Mouse (Mus musculus) frontal cortex, postnatal 36 days (tissue): ENCODE measurements around the gene Chit1.

Source experiments
- DNase-seq, 2 experiments: peaks; one replicate each; pipeline ENCODE4 v3.0.0; 2022; ENCODE audit warnings: low spot score in 2 of 2

Chit1 gene

DNA sequence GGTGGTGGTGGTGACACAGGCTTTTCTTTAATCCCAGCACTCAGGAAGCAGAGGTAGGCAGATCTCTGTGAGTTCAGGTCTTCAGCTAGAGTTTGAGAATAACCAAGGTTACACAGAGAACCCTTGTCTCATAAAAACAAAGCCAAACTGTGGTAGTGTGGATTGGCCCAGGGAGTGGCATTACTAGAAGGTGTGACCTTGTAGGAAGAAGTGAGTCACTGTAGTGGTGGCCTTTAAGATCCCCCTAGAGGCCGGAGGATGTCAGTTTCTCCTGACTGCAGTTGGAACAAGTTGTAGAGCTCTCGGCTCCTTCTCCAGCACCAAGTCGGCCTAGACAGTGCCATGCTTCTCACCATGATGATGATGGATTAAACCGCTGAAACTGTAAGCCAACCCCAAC lies at the start of gene Chit1:
TSS of gene Chit1 (plus strand) at position 264 of the 400 bp plus-strand sequence.
- no peak for DNase-seq

DNA sequence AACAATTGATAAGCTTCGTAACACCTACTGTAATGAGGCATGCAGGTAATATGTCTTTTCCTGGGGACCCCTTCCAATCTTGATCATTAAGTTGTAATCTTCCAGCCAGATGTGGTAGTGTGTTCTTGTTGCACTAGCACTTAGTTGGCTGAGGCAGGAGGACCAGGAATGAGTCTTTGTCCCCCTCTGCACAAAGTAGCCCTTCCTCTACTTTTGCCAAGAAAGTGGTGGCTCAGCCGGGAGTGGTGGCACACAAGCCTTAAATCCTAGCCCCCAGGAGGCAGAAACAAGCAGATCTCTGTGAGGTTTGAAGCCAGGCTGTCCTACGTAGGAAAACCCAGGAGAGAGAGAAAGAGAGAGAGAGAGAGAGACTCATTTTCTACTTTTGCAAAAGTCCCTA lies 49.1 kb upstream of the Chit1 start:
- DNase-seq = no peak

DNA sequence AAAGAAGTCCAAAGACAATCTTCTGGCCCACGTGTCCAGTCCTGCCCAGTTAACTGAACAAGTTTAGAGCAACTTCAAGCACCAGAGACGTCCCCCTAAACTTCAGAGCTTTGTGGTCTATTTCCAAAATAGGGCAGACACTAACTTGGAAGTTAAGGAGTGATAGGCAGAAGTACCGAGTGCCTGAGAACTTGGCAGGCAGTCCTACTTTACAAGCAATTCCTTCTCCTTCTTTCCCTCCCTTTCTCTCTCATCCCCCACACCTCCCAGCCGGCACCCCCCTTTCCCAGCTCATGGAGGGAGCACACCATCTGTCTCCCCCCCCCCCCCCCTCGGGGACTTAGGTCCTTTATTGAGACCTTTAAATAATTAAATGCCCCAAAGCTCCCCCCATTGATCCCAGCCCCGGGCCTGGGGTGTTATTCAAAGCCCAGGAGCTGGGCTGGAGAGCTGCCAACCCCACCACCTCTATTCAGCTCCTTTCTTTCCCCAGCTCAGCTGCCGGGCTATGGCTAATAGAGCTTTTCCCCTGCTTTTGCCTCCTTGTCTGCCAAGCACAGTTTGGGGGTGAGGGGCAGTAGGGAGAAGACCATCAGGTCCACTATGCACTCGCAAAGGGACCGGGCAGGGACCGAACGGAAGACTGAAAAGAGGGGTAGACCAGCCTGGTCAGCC lies 48.5 kb upstream of the Chit1 start:
- peak in 1 of 2 experiments; percentile 37 for DNase-seq

DNA sequence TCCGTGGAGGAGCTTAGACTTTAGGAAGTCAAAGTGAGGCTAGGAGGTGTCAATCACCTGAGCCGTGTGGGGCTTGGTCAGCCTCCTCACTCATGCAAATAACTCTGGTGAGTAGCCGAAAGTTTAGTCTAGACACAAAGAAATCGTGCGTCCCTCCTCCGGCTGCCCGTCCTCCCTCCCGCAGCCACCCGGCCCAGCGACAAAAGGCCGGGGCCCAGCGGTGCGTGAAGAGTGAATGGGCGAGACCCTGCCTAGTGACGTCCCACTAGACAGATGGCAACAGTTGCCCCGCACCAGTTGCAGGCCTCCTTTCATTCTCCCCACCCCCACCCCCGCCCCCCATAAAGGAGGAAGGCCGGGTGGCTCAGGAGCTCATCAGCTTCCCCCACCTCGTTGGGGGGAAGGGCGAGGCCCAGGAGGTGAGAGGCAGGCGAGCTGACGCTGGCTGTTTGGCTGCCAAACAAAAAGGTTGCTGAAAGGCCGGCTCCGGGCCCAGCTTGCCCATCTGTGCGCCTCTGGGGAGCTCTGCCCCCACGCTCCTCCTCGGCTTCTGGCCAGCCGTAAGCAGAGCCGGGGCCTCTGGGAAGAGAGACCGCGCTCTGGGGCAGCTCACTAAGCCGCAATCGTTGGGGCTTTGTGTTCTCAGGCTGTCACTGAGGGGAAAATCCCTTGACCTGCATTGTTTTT lies 47.8 kb upstream of the Chit1 start:
- peak; percentile 44 to 51 for DNase-seq

DNA sequence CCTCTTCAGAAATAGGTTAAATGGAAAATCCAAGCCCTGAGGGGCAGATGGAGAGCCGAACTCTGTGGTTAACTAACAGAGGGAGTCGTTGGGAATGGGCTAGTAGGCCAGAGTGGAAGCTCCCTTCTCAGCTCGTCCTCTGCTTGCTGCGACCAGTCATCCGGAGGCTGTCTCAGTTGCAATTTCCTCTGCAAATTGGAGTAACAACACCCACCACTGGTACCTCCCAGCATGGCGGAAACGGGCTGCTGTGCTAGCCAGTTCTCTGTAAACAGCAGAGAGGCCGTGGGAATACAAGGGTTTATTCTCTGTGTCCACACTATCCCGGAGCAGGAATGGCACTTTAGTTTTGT lies 47.3 kb upstream of the Chit1 start:
- no peak for DNase-seq

DNA sequence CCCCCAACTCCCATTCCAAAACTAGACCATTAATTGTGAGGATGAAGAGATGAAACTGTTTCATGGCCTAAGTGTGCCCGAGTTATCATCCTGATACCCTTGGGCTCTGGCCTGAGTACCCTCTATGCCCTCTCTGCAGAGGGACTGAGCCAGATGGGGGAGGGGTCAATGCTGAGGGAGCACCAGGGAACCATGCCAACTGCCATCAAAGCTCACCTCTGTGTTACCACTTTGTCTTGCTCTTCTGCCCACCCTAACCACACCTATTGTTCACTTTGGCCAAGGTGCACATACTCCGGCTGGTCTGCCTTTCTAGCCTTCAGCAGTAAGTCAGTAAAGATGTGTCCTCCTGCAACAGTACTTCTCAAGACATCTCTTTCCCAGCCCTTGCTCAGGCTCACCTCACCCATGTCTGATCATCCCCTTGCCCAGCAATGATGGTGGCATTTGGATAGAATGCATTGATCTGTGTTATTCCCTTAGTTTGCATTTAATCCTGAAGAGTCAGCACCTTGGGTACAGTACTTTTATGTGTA lies 46.7 kb upstream of the Chit1 start:
- DNase-seq = no peak

DNA sequence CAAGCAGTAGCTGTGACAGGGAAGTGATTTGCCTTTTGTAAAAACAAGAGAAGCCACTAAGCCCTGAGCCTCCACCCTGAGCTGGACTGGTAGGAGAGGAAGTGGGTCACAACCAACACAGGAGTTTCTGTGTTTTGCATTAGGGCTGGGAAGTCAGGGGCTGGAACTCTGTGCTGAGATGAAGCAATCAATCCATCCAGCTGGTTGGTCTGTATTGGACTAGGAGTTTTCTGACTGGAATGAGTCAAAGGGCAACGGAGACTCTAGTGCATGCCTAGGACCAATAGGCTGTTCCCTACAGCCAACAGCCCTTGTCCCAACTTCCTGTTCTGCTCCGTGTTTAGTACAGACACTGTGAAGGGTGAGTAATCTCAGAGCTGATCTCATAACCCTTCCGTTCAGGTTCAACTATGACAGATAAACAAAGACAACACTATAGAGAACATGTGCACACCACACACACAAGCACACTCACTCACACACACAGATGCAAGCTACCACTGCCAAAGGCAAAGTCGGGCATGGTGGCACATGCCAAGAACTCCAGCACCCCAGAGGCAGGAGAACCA lies 45.7 kb upstream of the Chit1 start:
- DNase-seq = no peak

DNA sequence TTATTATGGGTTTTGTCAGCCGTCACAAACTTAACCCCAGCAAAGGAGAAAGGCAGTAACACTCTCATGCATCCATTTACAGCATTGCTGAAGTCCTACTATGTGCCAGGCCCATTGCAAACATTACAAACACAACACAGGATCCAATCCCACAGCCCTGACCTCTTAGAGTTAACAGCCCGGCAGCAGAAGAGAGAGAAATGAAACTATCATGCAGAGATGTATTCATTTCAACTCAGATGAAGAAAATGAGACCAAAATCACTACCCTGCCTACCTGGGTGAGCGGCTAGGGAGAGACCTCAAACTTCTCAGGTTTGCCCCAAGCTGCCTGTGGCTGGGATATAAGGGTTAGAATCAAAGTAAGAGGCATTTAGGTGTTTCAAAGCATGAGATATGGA lies 44.5 kb upstream of the Chit1 start:
- no peak for DNase-seq

DNA sequence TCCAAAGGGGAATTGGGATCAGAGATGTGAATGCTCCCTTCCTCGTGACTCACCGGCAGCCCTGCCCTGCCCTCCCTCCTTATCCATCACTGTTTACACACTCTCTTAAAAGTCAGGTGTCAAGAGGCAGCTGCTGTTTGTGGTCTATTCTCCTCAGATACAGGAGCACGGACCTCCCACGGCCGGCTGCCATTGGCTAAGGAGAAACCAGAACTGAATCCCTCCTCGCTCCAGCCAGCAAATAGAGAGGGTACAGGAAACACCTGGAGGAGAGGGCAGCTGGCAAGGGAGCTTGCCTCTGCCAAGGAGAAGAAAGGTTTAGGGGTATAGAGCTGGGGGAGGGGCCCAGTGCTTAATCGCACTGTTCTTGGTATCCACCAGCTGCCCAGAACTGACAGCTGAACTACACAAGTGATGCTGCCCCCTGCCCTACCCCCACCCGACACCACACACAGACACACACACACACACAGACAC lies 43.9 kb upstream of the Chit1 start:
- no peak for DNase-seq

DNA sequence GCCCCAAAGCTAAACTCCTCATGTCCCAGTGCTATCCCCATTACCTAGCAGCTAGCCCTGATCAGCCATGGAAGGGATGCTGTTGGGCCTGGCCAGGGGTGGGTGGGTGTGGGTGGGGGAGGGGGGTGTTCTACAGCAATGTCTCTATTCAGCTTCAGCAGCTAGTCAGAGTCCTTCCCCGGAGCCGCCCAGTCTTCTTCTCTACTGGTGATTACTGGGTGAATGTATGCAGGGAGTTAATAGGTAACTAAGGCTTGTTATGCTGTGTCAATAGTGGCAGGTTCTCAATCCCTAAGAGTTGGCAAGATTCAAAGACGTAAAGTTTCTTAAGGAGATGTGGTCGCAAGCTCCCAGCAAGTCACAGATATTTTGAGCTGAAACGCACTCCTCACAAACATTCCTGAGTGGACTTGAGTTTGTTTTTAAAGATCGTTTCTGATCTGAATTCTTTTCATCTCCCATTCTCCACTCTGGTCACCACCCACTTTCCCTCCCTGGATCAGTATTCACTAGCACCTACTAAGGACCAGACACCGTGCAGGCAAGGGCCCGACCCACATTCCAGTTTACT lies 40.9 kb upstream of the Chit1 start:
- DNase-seq = no peak

DNA sequence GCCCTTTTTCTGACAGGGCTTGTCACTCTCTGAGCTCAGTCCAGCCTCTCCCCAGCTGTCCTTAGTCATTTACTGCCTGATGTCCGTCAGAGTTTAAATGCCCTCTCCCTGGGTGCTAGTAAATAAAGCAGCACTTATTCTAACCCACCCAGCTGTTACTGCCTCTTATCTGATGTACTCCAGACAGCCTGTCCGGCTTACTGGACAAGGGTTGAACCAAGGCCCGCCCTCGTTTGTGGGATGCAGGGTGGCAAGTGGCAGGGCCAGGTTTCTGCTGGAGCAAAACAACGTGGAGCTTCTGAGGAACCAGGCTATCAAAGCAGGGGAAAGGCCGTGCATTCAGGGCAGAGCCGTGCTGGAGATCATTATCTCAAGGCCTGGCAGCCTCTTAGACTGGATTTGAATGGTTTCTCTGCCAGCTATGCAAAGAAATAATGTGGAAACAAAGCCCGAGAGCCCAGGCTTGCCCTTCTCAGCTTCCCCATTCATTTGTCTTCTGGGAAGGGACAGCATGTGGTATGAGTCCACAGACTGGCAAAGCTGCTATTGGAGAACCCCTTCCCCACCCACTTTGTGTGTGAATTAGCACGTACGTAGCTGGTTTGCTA lies 39.5 kb upstream of the Chit1 start:
- DNase-seq = no peak

DNA sequence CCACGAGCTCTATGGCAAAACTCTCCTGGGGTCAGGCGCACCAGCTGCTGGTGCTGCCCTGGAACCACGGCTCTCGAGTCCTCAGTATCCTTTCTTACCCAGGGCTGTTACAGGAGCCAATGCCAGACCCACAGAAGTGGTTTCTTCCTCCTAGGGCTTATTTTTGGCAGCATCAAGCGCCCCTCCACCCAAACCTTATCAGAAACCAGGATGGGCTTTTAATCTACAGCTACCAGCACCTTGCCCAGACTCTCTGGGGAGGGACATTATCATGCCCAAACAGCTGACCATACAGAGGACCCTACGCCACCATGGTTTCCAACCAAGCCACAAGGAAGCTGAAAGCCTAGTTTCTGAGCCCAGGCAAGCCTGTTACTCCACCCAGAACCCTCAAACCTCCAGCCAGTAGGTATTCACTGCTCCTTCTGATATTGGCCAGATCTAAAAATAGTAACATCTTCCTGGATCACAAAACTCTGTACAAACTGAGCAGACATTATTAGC lies 37.9 kb upstream of the Chit1 start:
- no peak for DNase-seq

DNA sequence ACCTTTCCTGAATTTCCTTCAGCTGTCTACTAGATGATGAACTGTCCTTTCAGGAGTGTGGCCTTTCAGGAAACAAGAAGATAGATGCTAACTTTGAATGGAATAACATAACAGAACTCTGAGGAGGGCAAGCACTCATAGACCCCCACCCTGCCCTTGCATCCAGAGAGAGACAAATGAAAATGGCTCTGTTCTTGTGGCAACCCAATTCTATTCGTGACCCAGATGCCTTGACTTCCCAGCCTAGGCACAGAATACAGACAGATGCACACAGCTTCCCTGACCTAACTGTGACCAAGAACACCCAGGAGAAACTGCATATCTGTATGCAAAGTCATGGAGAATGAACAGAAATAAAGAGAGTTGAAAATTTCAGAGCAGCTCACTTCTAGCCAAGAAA lies 37.4 kb upstream of the Chit1 start:
- no peak for DNase-seq

DNA sequence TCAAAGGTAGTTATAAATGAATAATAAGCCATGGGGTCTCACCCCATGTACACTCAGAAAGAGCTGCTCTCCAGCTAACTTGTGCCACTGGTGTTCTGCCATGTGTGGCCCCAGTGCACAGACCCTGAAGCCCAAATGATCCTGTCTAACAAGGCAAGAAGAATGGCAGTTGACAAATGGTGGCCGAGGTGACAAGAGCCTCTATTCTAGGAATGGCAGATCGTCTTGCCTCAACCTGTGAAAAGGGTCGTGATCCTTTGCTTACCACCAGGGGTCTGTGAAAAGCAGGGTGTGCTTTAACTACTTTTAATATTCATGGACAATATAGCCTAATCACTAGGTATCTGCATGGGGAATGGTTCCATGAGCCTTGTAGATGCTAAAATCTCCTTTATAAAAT lies 36.9 kb upstream of the Chit1 start:
- DNase-seq = no peak

DNA sequence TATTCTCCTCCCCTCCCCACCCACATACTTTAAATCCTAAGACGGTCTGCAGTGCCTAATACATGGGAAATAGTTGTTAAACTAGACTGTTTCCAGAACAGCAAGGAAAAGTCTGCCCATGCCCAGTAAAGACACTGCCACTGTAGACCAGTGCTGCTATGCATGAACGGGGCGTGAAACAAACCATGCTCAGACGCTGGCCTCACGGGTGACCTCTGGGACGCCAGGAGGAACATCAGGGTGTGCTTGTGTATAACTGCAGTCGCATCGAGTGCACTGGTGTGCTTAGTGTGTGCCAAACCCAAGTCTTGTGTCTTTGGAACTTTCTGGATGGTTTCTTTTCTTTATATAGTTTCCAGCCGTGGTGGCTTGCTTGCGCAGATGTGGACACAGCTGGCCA lies 36.4 kb upstream of the Chit1 start:
- no peak for DNase-seq

DNA sequence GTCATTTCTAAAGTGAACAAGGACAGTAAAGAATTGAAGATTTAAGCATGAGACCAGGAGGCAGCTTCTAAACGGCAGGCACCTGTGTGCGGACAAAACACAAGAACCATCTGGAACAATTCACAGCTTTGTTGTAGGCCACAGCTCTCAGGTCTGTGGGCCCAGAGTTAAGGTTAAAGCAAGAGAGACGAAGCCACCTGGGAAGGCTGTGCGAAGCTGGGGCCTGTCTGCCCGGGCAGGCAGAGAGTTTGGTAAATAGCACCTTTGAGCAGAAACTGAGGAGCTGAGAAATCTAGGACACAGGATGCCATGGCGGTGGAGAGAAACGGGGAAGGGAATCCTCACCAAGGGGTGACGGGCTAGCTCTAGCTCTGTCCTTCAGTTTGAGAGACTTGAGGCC lies 35.5 kb upstream of the Chit1 start:
- no peak for DNase-seq

DNA sequence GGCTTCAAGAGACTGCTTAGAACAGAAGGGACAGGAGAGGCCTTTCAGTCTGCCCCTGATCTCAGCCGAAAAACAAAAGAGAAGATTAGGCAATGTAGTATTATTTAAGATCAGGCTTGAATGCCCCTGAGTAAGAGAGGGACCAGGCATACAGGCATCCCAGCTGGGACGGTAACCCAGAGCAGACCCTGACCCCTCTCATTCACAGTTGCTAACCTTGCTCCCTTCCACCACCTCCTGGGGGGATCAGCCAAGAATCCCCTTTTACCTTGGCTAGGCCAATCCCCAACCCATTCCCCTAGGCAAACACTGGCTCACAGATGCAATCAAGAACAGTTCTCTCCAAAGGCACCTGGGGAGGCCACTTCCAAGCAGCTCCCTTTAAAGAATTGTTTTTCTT lies 34.3 kb upstream of the Chit1 start:
- no peak for DNase-seq

DNA sequence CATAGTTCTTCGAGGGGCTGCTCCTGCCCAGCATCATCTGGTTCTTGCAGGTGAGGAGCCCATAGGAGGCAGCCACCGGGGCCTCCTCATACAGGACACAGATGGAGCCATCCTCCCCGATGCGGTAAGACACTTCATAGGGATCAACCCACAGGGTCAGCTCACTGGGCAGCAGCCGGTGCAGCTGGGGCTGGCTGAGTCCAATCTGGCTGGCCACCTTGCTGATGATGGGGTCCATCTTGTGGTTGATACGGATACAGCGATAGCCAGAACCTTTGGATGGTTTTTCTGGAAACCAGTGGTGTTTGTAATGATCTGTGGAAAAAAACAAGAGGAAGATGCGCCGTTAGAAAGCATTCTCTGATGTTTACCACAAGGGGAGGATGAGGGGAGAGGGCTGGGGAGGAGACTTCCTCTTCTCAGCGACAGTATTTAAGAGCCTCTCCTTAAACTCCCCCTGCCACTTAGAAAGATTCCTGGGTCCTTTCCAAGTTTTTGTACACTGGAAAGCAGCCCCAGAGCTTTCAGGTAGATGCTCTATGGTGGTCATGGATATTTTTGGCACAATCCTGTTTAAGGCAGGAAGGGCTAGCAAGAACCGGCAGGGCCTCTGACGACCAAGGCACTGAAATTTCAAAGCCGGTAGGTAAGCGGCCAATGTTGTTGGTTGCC lies 33.5 kb upstream of the Chit1 start:
- no peak for DNase-seq

DNA sequence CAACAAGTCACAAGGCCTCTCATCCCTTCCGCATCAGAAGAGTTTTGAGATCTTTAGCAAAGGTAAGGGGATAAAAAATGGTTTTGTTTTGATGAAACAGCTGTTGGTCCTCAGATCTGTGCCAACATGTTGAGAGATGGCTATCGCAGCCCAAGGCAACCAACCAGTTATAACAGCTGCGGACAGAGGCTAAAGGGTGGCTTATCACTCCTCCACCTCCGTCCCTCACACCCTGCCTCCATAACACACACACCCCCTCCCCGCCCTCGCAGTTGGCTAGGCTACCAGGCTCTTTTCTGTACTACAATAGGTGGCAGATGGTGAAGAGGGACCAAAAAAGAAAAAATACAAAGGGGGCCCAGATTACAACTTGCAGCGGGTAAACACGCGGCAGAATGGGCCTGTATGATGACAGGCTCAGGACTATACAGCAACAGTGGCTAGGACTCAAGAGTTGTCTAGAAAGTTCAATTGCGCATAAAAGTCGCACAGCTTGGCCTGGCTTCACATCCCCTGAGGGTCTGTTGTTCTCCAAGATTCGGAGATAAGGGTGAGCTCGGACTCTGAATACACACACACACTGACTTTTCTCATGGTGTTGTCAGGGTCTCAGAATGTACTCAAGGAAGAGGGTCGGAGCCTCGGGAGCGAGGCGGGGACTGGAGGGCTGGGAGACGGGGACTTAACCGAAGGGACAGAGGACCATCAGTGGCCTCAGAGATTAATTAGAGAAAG lies 32.8 kb upstream of the Chit1 start:
- no peak for DNase-seq

DNA sequence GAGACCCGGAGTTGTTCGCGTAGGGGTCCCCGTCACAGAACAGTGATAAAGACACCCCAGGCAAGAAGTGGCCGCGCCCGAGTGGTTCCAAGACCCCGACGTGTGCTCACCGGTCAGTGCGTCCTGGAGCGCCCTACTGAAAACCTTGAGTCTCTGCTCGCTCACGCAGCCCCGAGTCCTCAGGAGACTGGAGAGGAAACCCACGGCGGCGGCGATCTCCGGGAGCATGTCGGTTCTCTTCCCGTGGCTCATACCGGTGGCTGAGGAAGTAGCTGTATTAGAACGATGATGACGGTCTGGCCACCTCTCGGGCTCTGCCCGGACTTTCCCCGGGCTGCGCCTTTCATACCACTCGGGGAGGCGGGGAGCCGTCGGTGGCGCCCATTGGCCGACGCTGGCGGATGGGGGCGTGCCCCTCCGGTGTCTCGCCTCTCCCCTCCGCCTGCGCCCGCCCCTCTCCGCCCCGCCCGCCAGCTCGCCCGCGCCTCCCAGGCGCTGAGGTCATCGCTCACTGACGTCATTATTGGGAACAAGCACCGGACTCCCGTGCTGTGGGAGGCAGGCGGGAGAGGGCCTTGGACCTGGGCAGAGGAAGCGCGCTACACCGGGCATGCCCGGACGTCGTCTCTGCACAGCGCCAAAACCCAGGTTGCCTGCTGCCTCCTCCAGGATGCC lies 32.1 kb upstream of the Chit1 start, which contains the start of gene Btg2:
TSS of gene Btg2 (minus strand) at position 319 of the 675 bp plus-strand sequence.
- peak; percentile 94 to 96 for DNase-seq
